Mouse (Mus musculus) myocyte (in vitro differentiated cells): Measurements from ENCODE around the gene Slc7a7.

Experiments
- CEBPB ChIP-seq: IDR thresholded peaks from 2 replicates; pipeline ENCODE4 v1.6.1; 2011; ENCODE audit warnings: mild to moderate bottlenecking, moderate library complexity; ENCODE audit not compliant: poor library complexity, insufficient read depth, severe bottlenecking
- MAX ChIP-seq: IDR thresholded peaks from one replicate; pipeline ENCODE4 v1.6.1; 2011; ENCODE audit warnings: low read depth, mild to moderate bottlenecking, control low read depth
- POLR2A ChIP-seq: IDR thresholded peaks from one replicate; pipeline ENCODE4 v1.6.1; 2011; ENCODE audit warnings: low read depth, mild to moderate bottlenecking, control low read depth, moderate library complexity; ENCODE audit not compliant: insufficient read length
- TCF12 ChIP-seq: IDR thresholded peaks from one replicate; pipeline ENCODE4 v1.6.1; 2011; ENCODE audit warnings: mild to moderate bottlenecking, control low read depth; ENCODE audit not compliant: poor library complexity, insufficient read depth, severe bottlenecking
- USF1 ChIP-seq: IDR thresholded peaks from one replicate; pipeline ENCODE4 v1.6.1; 2011; ENCODE audit warnings: low read depth, mild to moderate bottlenecking, control low read depth, moderate library complexity

GRCm38 (mm10) chr14:54370595-54370994 is 47.0 kb downstream of the Slc7a7 start:
- TF ChIP-seq USF1 (no peak), POLR2A (no peak), CEBPB (no peak), TCF12 (no peak), MAX (no peak)
